Mouse (Mus musculus) skeletal muscle tissue, adult 2 months (tissue): ENCODE measurements at regions not wholly inside any gene's neighbourhood (a gene's known extent, or its start where the extent isn't known, plus 50 kb on each side); places are given as distances from the start of the nearest gene placed in this dataset.
A peak's percentile ranks its signal among the peaks of the same experiment; 100 is the strongest.

Source experiments
- DNase-seq: peaks from one replicate; pipeline ENCODE4 v3.0.0-alpha.2; 2012; ENCODE audit warnings: low read depth, low spot score

DNA sequence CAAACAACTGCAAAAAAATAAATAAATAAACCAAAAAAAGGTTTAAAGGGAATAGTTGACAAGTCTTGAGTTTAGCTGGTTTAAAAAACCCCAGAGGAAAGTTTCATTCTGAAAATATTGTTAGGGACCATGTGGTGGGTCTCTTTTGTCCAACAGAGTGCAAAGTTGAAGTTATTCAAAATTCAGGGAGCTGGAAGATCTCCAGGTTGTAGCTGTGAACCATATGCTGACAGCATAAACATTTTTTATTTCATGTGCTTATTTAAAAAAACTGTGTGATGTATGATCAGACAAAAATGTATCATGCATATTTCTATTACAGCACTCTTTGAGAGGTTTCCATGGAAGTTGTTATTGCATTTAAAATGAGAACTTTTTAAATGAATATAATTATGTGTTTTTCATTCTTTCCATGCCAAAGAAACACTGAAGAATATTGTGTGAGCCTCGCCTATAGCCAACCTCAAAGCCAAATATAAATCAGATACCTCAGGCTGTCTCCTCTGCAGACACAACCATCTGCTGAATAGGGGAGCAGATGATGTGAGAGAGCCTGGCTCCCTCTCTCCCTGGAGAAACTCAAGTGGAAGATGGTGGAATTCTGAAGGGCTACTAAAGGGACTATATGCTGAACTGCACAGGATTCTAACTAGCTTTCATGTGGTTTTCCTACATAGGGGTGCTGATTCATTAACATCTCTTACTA, 413.4 kb upstream of the Impad1 start:
- DNase-seq, result no peak

DNA sequence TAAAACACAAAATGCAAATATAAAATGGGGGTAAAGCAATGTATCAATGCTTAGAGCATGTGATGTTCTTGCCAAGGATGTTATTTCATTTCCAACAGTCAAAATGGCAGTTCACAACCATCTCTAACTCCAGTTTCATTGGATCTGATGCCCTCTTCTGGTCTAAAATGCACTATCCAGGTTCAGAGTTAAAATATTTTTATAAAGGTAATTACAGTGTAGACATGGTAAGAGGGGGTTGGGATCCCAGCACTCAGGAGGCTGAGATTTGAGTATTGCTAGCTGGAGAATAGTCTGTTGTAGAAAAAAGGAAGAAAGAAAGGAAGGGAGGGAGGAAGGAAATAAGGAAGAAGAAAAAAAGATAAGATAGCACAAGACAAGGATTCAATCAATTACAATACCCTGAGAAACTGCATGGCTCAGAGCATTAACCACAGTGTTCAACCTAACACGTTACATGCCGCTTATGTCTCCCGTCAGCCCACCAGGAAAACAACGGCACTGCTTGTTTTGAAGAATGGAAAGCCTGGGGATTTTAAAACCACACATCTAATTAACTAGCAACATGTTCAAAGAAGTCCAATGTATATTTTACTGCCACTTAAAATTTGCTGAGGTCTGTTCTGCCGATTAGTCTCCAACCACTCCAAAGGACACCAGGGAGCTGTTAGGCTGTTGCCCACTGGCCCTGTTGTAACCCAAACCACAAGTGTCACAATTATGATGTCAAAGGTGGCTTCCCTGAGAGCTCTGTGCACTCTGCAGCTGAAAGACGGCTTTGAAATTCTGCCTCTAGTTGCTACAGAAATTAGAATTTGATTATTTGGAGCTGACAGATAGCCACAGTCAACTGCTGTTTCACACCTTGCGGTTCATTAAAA, 412.4 kb upstream of the Impad1 start:
- DNase-seq, result no peak

DNA sequence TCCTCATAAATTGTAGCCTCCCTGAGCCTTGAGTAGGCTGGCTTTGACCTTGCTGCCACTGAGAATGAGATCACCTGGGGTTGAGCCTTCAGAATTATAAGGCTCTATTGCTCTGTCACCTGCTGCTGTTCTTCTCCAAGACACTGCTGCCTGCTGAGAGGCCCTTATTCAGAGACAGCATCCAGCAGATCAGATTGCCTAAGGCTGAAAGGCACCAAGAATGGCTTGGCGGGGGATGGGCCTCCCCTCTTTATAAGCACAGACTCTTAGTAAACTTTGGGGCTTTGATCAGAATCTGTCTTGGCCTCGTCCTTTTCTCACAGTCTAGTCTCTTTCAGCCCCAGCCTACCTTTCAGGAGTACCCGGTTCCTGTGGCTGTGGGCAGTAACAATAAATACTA, 401.1 kb upstream of the Impad1 start:
- no peak for DNase-seq

DNA sequence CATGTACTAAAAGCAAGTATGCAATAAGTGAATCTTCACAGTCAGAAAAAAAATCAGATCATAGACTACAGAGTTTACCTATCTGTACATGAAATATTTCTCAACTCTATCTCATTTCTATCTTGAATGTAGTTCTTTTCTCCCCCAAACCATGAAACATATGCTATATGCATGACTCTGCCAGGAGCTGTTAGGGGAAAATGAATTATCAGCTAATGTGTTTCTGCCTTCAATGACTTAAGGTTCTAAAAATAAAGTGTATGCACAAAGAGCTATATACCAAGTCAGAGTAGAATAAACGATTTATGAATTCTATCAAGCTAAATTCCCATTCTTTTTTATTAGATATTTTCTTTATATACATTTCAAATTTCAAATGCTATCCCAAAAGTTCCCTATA, 388.4 kb upstream of the Impad1 start:
- no peak for DNase-seq

DNA sequence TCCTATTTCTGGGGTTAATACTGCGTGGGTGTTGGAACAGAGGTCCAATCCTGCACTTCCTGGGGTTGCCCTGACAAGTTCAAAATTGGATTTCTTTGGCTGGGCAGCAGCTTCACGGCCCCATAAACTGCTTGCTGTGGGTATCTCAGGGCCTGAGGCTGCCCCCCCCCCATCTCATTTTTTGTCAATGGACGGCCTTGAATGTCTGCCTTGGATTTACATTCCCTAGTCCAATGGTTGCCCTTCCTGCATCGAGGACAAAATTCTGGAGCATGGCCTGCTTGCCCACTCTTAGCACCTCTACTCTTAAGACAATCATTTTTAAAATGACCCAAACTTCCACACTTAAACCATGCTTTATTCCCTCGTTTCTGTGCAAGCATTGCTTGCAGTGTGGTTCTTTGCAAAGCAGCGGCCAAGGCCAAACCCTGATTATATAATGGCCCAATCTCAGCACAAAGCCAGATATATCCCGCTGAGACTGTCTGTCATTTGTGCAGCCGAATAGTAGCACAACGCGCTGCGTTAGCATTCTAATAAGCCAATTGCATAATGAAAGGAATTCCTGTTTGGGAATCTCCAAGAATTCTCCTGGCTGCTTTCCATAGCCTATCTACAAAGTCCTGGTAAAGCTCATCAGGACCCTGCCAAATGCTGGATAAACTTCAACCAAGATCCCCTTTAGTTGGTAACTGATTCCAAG, 386.0 kb upstream of the Impad1 start:
- DNase-seq, result peak; percentile 28

DNA sequence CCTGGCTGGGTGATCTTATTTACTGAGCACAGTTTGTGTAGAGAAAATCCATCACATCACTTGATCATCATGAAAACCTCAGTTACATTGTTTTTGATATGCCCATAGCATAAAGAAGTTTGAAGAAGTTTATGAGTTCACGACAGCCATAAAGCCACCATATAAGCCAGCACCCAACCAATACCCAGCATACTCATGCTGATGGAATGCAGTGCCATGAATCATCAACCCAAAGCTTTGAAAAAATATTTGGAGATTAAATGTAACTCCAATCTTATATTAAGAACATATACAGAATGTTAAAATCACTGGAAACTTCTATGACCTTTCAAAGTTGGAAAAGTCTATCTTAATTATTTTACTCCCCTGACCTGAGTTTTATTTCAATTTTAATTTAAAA, 372.1 kb upstream of the Impad1 start:
- DNase-seq, result no peak

DNA sequence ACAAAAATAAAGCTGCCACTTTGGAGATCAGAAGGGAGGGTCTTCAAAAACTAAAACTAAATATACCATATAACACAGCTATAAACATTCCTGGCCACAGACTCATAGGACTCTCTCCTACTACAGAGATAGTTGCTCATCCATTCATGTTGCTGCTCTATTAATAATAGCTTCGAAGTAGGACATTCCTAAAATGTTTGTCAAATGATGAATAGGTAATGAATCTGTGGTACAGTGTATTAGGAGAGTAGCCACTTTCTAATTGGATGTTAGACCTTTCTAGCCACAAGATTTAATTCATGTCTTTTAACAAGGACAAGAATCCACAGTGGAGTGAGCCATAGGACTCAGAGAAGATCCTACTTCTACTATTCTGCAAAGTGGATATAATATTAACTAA, 367.8 kb upstream of the Impad1 start:
- DNase-seq, result no peak

DNA sequence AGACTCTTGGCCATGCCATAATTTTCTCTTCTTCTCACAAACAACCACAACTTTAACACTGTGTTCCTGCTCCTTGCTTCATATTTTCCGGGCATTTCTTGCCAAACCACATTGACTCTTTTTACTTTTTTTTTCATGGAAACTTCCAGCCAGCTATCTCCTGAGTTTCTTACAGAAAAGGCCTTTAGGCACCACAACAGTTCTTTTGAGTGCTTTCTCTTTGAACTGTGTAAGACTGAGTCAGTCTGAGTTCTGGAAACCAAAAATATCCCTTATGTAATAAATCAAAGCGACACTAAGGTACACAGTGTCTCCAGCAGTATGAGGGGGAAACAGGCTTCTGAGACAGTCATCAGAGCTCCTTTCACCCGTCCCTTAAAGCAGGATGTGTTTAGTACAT, 337.6 kb upstream of the Impad1 start:
- peak; percentile 68 for DNase-seq

DNA sequence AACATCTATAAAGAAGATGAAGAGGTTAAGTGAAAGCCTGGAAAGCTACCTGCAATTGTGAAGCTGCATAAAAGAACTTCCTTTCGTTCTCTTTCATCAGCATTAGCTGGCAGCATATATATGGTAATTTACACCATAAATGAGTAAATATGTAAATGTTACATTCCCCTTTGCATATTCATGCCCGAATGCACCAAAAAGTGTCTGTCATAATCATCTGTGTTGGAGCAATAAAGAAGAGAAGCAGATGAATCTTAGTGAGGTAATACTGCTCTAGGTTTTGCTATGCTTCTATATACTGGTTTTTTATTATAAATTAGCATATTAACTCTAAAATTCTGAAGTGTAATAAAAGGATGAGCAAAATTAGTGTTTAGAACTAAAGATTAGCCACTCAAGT, 332.9 kb upstream of the Impad1 start:
- no peak for DNase-seq

DNA sequence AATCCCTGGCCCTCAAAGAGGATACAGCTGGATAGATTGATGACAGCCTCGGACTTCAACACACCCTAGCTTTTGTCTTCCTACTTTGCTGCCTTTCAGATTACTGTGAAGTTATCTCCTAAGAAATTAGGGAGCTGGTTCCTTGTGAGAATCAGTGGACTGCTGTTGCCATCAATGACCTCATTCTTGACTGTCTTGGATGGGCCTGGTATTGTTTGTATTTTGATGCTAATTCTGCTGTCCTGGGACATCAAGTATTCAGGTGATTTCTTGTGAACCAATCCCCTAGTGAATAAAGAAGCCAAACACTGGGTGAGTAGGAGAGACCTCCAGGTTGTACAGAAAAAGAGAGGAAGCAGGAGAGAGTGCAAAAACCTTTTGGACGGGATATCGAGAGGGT, 305.3 kb upstream of the Impad1 start:
- no peak for DNase-seq

DNA sequence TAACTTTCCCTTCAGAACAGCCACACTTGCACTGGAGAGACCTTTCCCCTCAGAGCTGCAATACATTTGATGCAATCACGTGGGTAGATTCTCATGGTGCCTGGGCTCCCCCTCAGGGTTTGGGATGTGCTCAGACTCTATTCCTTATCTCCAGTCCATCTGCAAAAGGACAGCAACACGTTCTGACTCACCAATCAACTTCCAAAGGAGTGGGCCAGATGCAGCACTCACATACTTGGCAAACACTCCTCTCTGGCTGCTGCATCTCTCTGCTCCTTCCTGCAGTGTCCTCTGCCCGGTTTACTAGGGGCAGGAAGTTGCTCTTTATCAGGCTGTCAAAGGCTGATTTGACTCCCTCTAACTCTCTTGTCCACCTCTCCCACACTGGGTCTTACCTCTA, 285.6 kb upstream of the Impad1 start:
- no peak for DNase-seq

DNA sequence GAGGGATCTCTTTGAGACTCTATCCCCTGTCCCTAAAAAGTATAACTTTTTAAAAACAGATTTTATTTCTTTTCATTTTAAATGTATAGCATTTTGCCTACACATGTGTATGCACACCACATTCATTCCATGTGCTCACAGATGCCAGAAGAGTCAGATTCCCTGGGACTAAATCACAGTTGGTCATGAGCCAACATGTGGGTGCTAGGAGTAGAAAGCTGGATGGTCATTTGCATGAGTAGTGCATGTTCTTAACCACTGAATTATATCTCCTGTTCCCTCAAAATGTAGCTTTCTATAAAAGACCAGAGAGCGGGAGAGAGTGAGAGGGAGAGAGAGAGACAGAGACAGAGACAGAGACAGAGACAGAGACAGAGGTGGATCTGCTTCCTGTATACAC, 281.6 kb upstream of the Impad1 start:
- DNase-seq, result no peak

DNA sequence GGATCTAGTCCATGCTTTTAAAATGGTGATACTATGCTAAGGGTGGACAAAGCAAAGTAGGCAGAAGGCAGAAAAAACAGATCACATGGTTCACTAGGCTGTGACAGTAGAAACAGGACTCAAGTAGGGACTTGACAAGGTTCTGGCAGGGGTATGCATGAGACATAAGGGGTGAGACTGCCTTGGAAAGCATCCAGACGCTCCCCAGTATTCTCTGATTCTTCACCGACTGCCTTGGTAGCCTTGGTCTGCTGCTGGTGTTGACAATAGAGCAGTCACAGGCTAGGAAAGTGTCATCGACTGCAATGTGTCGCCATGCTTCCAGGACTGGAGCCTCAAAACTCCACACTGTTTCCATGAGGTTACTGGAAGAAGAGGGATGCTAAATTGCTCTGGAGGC, 278.1 kb upstream of the Impad1 start:
- no peak for DNase-seq

DNA sequence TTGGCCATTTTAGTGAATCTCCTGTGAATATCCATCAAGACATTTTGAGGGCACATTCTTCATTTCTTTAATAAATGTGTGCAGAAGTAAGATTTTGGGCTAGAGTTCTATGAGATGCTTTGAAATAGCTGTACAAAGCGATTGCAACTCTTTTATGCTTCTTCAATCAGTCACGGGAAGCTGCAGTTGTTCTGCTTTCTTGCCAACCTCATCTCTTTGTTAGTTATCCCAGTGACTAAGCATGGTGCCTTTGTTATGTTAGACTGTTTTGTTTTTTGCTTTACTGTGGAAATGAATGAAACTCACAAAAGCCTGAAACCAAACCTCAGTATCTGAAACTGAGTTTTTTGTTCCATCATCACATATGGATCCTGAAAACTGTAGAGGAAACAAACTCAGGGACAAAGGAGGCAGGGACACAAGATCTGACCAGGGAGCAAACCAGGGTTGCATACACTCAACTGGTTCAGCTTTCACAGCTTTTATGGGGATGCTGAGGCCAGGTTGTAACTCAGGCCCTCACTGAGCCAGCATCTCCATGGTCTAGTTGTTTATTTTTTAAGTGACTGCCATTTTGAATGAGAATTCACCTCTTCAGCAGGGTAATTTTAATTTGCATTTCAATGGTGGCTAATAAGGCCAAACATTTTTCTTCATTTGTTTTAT, 266.3 kb upstream of the Impad1 start:
- DNase-seq, result no peak

DNA sequence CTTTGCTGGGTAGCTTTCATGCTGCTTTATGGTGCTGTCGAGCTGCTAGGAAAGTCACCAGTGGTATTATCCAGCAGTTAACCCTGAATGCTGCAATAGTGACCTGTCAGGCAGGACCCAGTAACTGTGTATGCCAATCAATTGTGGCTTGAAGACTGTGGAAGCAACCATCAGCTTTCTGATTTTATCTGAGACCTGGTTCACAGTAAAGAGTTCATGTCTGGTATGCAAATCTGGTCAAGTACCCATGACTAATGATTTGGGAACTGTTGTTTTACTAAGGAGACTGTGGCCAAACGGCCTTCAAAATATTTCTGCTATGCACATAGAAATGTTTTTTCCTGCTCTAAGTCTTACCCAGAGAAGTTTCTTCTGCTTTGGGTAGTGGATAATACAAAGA, 236.8 kb upstream of the Impad1 start:
- DNase-seq, result no peak

DNA sequence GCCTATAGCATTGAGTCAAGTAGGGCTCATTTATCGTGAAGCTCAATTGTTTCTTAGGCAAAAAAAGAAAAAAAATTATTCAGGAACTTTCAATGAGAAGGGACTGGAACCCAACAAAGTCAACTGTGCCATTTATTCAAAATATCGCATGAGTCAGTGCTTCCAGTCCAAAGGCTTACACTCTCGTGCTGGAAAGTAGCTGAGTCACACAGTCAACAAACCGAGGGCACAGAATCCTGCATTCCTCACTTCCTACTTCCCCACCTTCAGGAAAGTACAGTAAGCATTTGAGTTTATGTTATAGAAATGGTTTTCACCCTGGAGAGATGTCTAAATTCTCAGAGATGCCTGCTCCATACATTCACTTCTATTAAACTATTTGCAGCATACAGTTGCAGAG, 194.3 kb upstream of the Impad1 start:
- no peak for DNase-seq

DNA sequence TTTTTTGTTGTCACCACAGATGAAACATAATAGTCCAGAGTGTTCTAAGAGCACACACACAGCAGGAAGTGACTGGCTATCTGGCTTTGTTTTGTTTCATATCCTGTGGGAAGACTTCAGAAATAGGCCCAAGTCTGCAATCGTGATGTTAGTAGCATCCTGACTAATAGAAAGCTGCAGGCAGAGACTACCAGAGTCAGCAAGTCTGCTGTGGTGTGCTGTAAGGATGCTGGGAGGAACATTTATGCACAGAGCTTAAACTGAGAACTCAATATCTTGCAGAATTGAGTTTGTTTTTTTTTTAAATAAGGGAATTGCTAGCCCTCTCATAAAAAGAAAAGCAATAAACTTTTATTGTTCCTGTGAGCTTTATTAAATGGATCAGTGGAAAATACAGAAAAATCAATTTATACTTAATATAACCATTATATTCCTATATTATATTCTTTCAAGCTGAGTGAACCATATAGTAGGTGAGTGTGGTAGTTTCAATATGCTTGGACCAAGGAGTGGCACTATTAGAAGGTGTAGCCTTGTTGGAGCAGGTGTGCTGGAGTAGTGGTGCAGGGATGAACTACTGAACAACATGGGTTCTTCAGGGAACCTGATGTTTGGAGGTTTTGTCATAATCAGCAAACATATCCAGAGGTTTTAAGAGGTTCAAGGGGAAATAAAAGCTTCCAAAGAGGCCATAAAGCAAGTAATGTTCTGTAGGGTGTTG, 190.5 kb upstream of the Impad1 start:
- no peak for DNase-seq

DNA sequence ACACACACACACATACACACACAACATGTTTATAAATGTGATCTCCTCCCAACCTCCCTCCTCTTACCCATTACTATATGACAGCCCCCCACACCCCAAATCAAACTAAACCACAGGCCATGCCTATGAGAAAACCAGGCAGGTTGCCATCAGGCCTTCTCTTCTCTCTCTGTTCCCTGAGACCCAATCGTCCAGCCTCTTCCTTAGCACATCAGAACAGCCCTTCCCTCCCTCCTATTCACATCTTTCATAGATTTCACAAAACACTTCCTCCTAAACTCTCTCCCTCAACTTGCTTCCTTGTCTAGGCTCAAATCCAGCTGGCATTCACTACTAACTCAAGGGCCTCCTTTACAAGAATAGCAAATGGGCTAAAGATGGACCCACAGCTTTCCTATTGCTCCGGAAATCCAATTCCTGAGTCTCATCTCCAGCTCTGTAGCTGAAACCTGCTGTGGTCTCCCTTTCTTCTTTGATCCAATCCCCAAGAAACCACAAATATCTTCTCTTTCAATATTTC, 178.7 kb upstream of the Impad1 start:
- no peak for DNase-seq

DNA sequence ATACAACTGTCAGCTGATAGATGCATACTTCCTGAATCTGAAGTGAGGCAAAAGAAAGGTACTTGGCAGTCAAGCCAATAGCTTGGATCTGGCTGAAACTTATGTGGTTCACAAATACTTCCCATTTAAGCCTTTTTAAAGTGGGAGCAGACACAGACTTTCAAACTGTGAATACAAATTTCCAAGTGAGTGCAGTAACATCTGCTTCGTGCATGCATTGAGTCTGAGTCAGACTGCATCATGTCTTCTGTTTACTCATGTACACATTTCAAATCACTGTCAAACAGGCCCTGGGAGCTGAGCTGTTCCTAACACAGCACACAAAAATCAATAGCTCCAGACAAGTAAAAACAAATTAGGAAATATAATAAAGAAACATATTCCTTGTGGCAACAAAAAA, 155.8 kb upstream of the Impad1 start:
- no peak for DNase-seq

DNA sequence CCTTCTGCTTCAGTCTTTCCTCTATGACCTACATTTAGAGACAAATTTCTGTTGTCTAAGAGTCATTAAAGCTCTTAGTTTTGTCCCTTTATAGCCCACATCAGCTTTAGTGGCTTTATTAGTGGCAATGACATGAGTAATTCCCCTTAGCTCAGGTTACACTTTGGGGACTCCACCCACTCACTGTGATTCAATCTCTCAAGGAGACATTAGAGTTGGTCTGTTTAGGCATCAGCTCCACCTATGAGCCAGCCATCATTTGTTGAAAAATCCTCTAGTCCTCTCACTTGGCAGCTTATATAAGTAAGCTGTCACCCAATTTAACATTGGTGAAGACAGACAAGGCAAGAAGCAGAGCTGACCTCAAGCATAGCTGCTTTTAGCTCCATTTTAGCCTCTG, 151.3 kb upstream of the Impad1 start:
- no peak for DNase-seq

DNA sequence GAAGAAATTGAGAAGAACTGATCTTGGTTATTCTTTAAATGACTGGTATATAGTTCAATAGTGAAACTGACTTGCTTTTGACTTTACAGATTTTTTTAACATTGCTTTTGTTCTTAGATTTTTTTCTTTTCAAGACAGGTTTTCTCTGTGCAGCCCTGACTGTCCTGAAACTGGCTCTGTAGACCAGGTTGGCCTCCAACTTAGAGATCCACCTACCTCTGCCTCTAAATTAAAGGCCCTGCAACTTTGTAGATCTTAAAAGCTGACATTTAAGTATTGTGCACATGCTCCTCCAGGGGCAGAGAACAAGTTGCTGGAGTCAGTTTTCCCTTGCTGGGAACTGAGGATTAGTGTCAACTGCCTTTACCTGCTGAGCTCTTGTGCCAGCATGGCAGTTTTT, 132.6 kb upstream of the Impad1 start:
- no peak for DNase-seq
